Mouse (Mus musculus): ENCODE results near the gene Fhad1. TPM values are rescaled to one million over a fixed set of nuclear protein-coding genes. Genes with fewer than 3 reads are reported as not detected.

The Fhad1 gene
- polyA plus RNA-seq, 2 experiments, result 0.11 to 0.23 TPM

GRCm38 (mm10) chr4:141928881-141929281, 86.0 kb downstream of the Fhad1 start:
- Histone ChIP-seq H3K4me3 (ENCODE audit: insufficient read depth in 1 of 2, low read depth in 2 of 2, low read length in 2 of 2) (no peak overlapping the region), H3K4me1 (replicated peaks; ENCODE audit: control insufficient read depth in 2 of 2, insufficient read depth in 2 of 2, low read length in 1 of 2) (0 out of 4 replicates have a peak, but pooled peaks cover 0 to 3% of the 10 kb centered on the region in 2 experiments), H3K4me2 (ENCODE audit: low read depth) (no peak overlapping the region), H3K27me3 (ENCODE audit: control insufficient read depth, insufficient read depth, low read length) (no peaks in the 10 kb centered on the region), H3K9me3 (ENCODE audit: control insufficient read depth, low read length) (no peaks in the 10 kb centered on the region), H3K9ac (replicated peaks) (no peak overlapping the region), H3K36me3 (replicated peaks; ENCODE audit: control insufficient read depth, insufficient read depth, low read depth) (no peaks in the 10 kb centered on the region), H3K27ac (no peak overlapping the region)
- ATAC-seq (ENCODE audit: insufficient read depth) (no peak), DNase-seq (ENCODE audit: low read depth in 3 of 3, low spot score in 3 of 3) (no peak)
- 41% methylated on average over 7 of the region's 7 CpGs for WGBS (ENCODE audit: insufficient replicate concordance)
- TF ChIP-seq CTCF (IDR thresholded peaks at IDR 0.05; ENCODE audit: low read depth), result no peak
- TF ChIP-seq EP300 (IDR thresholded peaks at IDR 0.05; ENCODE audit: low read depth), result no peak

- no peak for DNase-seq (ENCODE audit: low read depth in 3 of 3, low spot score in 3 of 3)
- Histone ChIP-seq H3K9me3 (ENCODE audit: control insufficient read depth, low read length) (no peaks in the 10 kb centered on the region), H3K27me3 (ENCODE audit: control insufficient read depth, insufficient read depth, low read length) (no peaks in the 10 kb centered on the region), H3K9ac (replicated peaks) (no peak overlapping the region), H3K4me2 (ENCODE audit: low read depth) (no peak overlapping the region), H3K36me3 (replicated peaks; ENCODE audit: control insufficient read depth, insufficient read depth, low read depth) (no peaks in the 10 kb centered on the region), H3K4me3 (ENCODE audit: insufficient read depth in 1 of 2, low read depth in 2 of 2, low read length in 2 of 2) (no peak overlapping the region), H3K4me1 (replicated peaks; ENCODE audit: control insufficient read depth in 2 of 2, insufficient read depth in 2 of 2, low read length in 1 of 2) (0 out of 4 replicates have a peak, but pooled peaks cover 0 to 3% of the 10 kb centered on the region in 2 experiments), H3K27ac (no peak overlapping the region)
- TF ChIP-seq EP300 (IDR thresholded peaks at IDR 0.05; ENCODE audit: low read depth) (no peak), CTCF (IDR thresholded peaks at IDR 0.05; ENCODE audit: low read depth) (no peak)
- 40% methylated on average over 5 of the region's 5 CpGs for whole genome bisulfite sequencing (ENCODE audit: insufficient replicate concordance)
- no peak for ATAC-seq (ENCODE audit: insufficient read depth)
Observed at GRCm38 (mm10) chr4:141925781-141926345, 89.0 kb downstream of the Fhad1 start.

GRCm38 (mm10) chr4:141923961-141924360, 90.9 kb downstream of the Fhad1 start:
- ATAC-seq (ENCODE audit: insufficient read depth) (no peak), DNase-seq (ENCODE audit: low read depth in 3 of 3, low spot score in 3 of 3) (no peak)
- Histone ChIP-seq H3K9me3 (ENCODE audit: control insufficient read depth, low read length) (no peaks in the 10 kb centered on the region), H3K36me3 (replicated peaks; ENCODE audit: control insufficient read depth, insufficient read depth, low read depth) (no peaks in the 10 kb centered on the region), H3K4me3 (ENCODE audit: insufficient read depth in 1 of 2, low read depth in 2 of 2, low read length in 2 of 2) (no peak overlapping the region), H3K4me2 (ENCODE audit: low read depth) (no peak overlapping the region), H3K27ac (no peak overlapping the region), H3K9ac (replicated peaks) (no peak overlapping the region), H3K4me1 (replicated peaks; ENCODE audit: control insufficient read depth in 2 of 2, insufficient read depth in 2 of 2, low read length in 1 of 2) (0 out of 4 replicates have a peak, but pooled peaks cover 0 to 3% of the 10 kb centered on the region in 2 experiments), H3K27me3 (ENCODE audit: control insufficient read depth, insufficient read depth, low read length) (no peaks in the 10 kb centered on the region)
- no peak for TF ChIP-seq CTCF (IDR thresholded peaks at IDR 0.05; ENCODE audit: low read depth)
- no peak for TF ChIP-seq EP300 (IDR thresholded peaks at IDR 0.05; ENCODE audit: low read depth)
- WGBS (ENCODE audit: insufficient replicate concordance), result 63% methylated on average over 11 of the region's 11 CpGs

- ATAC-seq (ENCODE audit: insufficient read depth) (no peak), DNase-seq (ENCODE audit: low read depth in 3 of 3, low spot score in 3 of 3) (no peak)
- TF ChIP-seq CTCF (IDR thresholded peaks at IDR 0.05; ENCODE audit: low read depth) (no peak), EP300 (IDR thresholded peaks at IDR 0.05; ENCODE audit: low read depth) (no peak)
- Histone ChIP-seq H3K9me3 (ENCODE audit: control insufficient read depth, low read length) (no peaks in the 10 kb centered on the region), H3K27ac (no peak overlapping the region), H3K4me2 (ENCODE audit: low read depth) (no peak overlapping the region), H3K36me3 (replicated peaks; ENCODE audit: control insufficient read depth, insufficient read depth, low read depth) (no peaks in the 10 kb centered on the region), H3K27me3 (ENCODE audit: control insufficient read depth, insufficient read depth, low read length) (no peaks in the 10 kb centered on the region), H3K4me3 (ENCODE audit: insufficient read depth in 1 of 2, low read depth in 2 of 2, low read length in 2 of 2) (no peak overlapping the region), H3K4me1 (replicated peaks; ENCODE audit: control insufficient read depth in 2 of 2, insufficient read depth in 2 of 2, low read length in 1 of 2) (0 out of 4 replicates have a peak, but pooled peaks cover 0 to 2% of the 10 kb centered on the region in 2 experiments), H3K9ac (replicated peaks) (no peak overlapping the region)
- WGBS (ENCODE audit: insufficient replicate concordance), result 66% methylated on average over 10 of the region's 10 CpGs
Observed at GRCm38 (mm10) chr4:141920391-141920790, 94.5 kb downstream of the Fhad1 start.

- no peaks in the 10 kb centered on the region for H3K27me3 ChIP-seq (ENCODE audit: control insufficient read depth, insufficient read depth, low read length)
- no peaks in the 10 kb centered on the region for H3K9me3 ChIP-seq (ENCODE audit: control insufficient read depth, low read length)
- no peak overlapping the region for H3K27ac ChIP-seq
- no peak overlapping the region for H3K9ac ChIP-seq (replicated peaks)
- H3K4me3 ChIP-seq (ENCODE audit: insufficient read depth in 1 of 2, low read depth in 2 of 2, low read length in 2 of 2), result no peak overlapping the region
- DNase-seq (ENCODE audit: low read depth in 3 of 3, low spot score in 3 of 3) (no peak), ATAC-seq (ENCODE audit: insufficient read depth) (no peak)
- TF ChIP-seq CTCF (IDR thresholded peaks at IDR 0.05; ENCODE audit: low read depth) (no peak), EP300 (IDR thresholded peaks at IDR 0.05; ENCODE audit: low read depth) (no peak)
- H3K4me2 ChIP-seq (ENCODE audit: low read depth), result no peak overlapping the region
- 0 out of 4 replicates have a peak, but pooled peaks cover 0 to 2% of the 10 kb centered on the region in 2 experiments for H3K4me1 ChIP-seq (replicated peaks; ENCODE audit: control insufficient read depth in 2 of 2, insufficient read depth in 2 of 2, low read length in 1 of 2)
- WGBS (ENCODE audit: insufficient replicate concordance), result 37% methylated on average over 7 of the region's 7 CpGs
- H3K36me3 ChIP-seq (replicated peaks; ENCODE audit: control insufficient read depth, insufficient read depth, low read depth), result no peaks in the 10 kb centered on the region
Observed at GRCm38 (mm10) chr4:141917735-141918419, 97.0 kb downstream of the Fhad1 start.

Data from liver, embryonic 14.5 days (tissue).